Mouse (Mus musculus) hindbrain, embryonic 16.5 days (tissue): ENCODE measurements around the gene Anapc1. TPM values are rescaled to one million over a fixed set of nuclear protein-coding genes. Genes with fewer than 3 reads are reported as not detected.

Source experiments
- ATAC-seq: fragments of 200-750 bp; cut with Nextera tagmentation; 2 replicates; pipeline ENCODE4 v1.8.0; 2017; ENCODE audit warnings: moderate TSS enrichment, moderate library complexity
- H3K27ac ChIP-seq: fragments of 300-500 bp; sonication (generic); 2 replicates; pipeline ENCODE4 v1.5.1; 2014; ENCODE audit warnings: low read depth, mild to moderate bottlenecking, control low read depth, low read length, moderate library complexity
- H3K27me3 ChIP-seq: fragments of 300-500 bp; sonication (generic); replicated peaks from 2 replicates; pipeline ENCODE4 v1.6.1; 2014; ENCODE audit warnings: low read length; ENCODE audit not compliant: control insufficient read depth, insufficient read depth
- H3K36me3 ChIP-seq: fragments of 300-500 bp; sonication (generic); 2 replicates; pipeline ENCODE4 v1.6.1; 2014; ENCODE audit warnings: mild to moderate bottlenecking, low read length, moderate library complexity, mixed read lengths; ENCODE audit not compliant: control insufficient read depth, insufficient read depth
- H3K4me1 ChIP-seq: fragments of 300-500 bp; sonication (generic); 2 replicates; pipeline ENCODE4 v1.6.1; 2014; ENCODE audit warnings: low read depth, low read length; ENCODE audit not compliant: control insufficient read depth, insufficient read depth
- H3K4me2 ChIP-seq: fragments of 300-500 bp; sonication (generic); 2 replicates; pipeline ENCODE4 v1.6.1; 2014; ENCODE audit warnings: mild to moderate bottlenecking, low read length, control low read depth, moderate library complexity
- H3K4me3 ChIP-seq: fragments of 300-500 bp; sonication (generic); 2 replicates; pipeline ENCODE4 v1.5.1; 2014; ENCODE audit warnings: mild to moderate bottlenecking, low read length, control low read depth, moderate library complexity
- H3K9ac ChIP-seq: fragments of 300-500 bp; sonication (generic); 2 replicates; pipeline ENCODE4 v1.6.1; 2014; ENCODE audit warnings: low read depth, mild to moderate bottlenecking, control low read depth, low read length, moderate library complexity
- H3K9me3 ChIP-seq: fragments of 300-500 bp; sonication (generic); 2 replicates; pipeline ENCODE4 v1.6.1; 2014; ENCODE audit warnings: mild to moderate bottlenecking, low read length, moderate library complexity; ENCODE audit not compliant: control insufficient read depth
- WGBS: fragments of 180-500 bp; shearing (Covaris S2); extraction: QIAGEN DNeasy Blood & Tissue Kit; methylation state at CpG from one replicate; pipeline ENCODE4 v1.1.7; 2014; 5-methylcytosine and 5-hydroxymethylcytosine counted together
- polyA plus RNA-seq: library from polyadenylated mRNA; unstranded; fragments of >200 nt; fragmentation: Nextera tagmentation; extraction: Ambion mirVana; gene quantifications from 2 replicates; pipeline ENCODE4 v1.2.1, GENCODE M21; 2015

Anapc1 gene
- polyA plus RNA-seq, 1 experiment from 2014 or later, result 36.6 TPM

GRCm38 (mm10) chr2:128722106-128722710 lies 35.0 kb upstream of the Anapc1 start:
- H3K4me1 ChIP-seq, result no peaks in the 10 kb centered on the region
- H3K4me2 ChIP-seq, result no peak overlapping the region
- no peak overlapping the region for H3K27ac ChIP-seq
- H3K9ac ChIP-seq, result no peak overlapping the region
- no peaks in the 10 kb centered on the region for H3K36me3 ChIP-seq
- WGBS, result 90% methylated on average over 5 of the region's 5 CpGs
- no peak overlapping the region for H3K4me3 ChIP-seq
- H3K9me3 ChIP-seq, result no peaks in the 10 kb centered on the region
- no peaks in the 10 kb centered on the region for H3K27me3 ChIP-seq
- ATAC-seq, result no peak

GRCm38 (mm10) chr2:128719380-128719779 lies 32.2 kb upstream of the Anapc1 start:
- Histone ChIP-seq H3K9ac (no peak overlapping the region), H3K27me3 (no peaks in the 10 kb centered on the region), H3K9me3 (no peaks in the 10 kb centered on the region), H3K4me1 (no peaks in the 10 kb centered on the region; the same call in 1 of the 2 replicates), H3K36me3 (no peaks in the 10 kb centered on the region), H3K27ac (no peak overlapping the region), H3K4me3 (no peak overlapping the region), H3K4me2 (no peak overlapping the region)
- 90% methylated on average over 2 of the region's 2 CpGs for WGBS
- no peak for ATAC-seq

DNA sequence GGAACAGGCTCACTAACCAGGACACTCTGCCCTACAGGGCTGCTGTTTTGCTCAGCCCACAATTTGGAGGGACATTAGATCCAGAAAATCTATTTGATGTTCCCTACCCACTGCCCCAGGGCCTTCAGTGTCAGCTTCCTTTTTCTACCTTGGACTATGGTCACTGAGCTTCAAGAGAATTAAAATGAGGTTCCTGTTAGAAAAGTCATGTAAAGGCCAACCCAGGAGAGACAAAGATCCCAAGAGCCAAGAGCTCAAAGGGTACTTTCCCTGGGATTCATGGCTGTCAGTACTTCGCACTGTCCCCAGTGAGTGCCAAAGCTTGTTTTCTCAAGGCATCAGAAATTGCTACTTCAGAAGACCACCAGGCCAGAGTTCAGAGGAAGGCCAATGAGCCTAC lies 28.8 kb upstream of the Anapc1 start:
- Histone ChIP-seq H3K4me3 (no peak overlapping the region), H3K4me2 (no peak overlapping the region), H3K27me3 (no peaks in the 10 kb centered on the region), H3K27ac (no peak overlapping the region), H3K9ac (no peak overlapping the region), H3K36me3 (no peaks in the 10 kb centered on the region), H3K4me1 (peaks cover 4% of the 10 kb centered on the region; the same call in 1 of the 2 replicates), H3K9me3 (no peaks in the 10 kb centered on the region)
- no peak for ATAC-seq
- WGBS, result 100% methylated on average over 1 of the region's 1 CpGs

GRCm38 (mm10) chr2:128714724-128715241 lies 27.6 kb upstream of the Anapc1 start:
- Histone ChIP-seq H3K4me1 (peaks cover 4% of the 10 kb centered on the region; the same call in 1 of the 2 replicates), H3K9ac (no peak overlapping the region), H3K36me3 (no peaks in the 10 kb centered on the region), H3K4me2 (no peak overlapping the region), H3K27me3 (no peaks in the 10 kb centered on the region), H3K9me3 (no peaks in the 10 kb centered on the region), H3K27ac (no peak overlapping the region), H3K4me3 (no peak overlapping the region)
- WGBS, result 75% methylated on average over 7 of the region's 7 CpGs
- ATAC-seq, result no peak

GRCm38 (mm10) chr2:128713548-128714003 lies 26.4 kb upstream of the Anapc1 start:
- Histone ChIP-seq H3K9ac (no peak overlapping the region), H3K36me3 (no peaks in the 10 kb centered on the region), H3K9me3 (no peaks in the 10 kb centered on the region), H3K4me2 (no peak overlapping the region), H3K27me3 (no peaks in the 10 kb centered on the region), H3K27ac (peak overlapping the region; percentile 52; the same call in 1 of the 2 replicates), H3K4me3 (no peak overlapping the region), H3K4me1 (peaks cover 4% of the 10 kb centered on the region; the same call in 1 of the 2 replicates)
- WGBS, result 53% methylated on average over 5 of the region's 5 CpGs
- no peak for ATAC-seq

- Histone ChIP-seq H3K27ac (no peak overlapping the region), H3K4me1 (peaks cover 4% of the 10 kb centered on the region; the same call in 1 of the 2 replicates), H3K36me3 (no peaks in the 10 kb centered on the region), H3K4me2 (no peak overlapping the region), H3K9ac (no peak overlapping the region), H3K9me3 (no peaks in the 10 kb centered on the region), H3K27me3 (no peaks in the 10 kb centered on the region), H3K4me3 (no peak overlapping the region)
- 86% methylated on average over 6 of the region's 6 CpGs for WGBS
- ATAC-seq, result no peak
Observed at GRCm38 (mm10) chr2:128712940-128713339, 25.7 kb upstream of the Anapc1 start.

DNA sequence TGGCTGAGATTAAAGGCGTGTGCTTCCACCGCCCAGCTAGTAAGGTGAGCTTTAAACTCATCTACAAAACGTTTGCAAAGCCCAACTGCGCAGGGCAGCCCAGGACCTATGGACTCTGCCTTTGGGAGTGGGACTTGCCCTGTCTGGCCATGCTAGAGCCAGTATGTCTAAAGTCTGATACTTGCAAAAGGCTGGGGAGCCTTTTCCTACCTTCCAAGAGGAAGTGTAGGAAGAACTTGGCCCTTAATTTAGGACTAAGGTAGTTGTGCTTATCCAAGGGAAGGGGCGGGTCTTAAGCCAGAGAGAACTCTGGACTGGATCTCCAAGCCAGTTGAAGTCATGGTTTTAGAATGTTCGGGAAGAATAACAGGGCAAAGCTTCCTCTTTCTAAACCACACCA lies 23.4 kb upstream of the Anapc1 start:
- no peaks in the 10 kb centered on the region for H3K9me3 ChIP-seq
- H3K27me3 ChIP-seq, result no peaks in the 10 kb centered on the region
- no peak overlapping the region for H3K9ac ChIP-seq
- H3K4me3 ChIP-seq, result no peak overlapping the region
- no peak overlapping the region for H3K27ac ChIP-seq
- H3K36me3 ChIP-seq, result no peaks in the 10 kb centered on the region
- no peak overlapping the region for H3K4me2 ChIP-seq
- no peak for ATAC-seq
- peaks cover 4% of the 10 kb centered on the region; the same call in 1 of the 2 replicates for H3K4me1 ChIP-seq
- 80% methylated on average over 6 of the region's 6 CpGs for WGBS

DNA sequence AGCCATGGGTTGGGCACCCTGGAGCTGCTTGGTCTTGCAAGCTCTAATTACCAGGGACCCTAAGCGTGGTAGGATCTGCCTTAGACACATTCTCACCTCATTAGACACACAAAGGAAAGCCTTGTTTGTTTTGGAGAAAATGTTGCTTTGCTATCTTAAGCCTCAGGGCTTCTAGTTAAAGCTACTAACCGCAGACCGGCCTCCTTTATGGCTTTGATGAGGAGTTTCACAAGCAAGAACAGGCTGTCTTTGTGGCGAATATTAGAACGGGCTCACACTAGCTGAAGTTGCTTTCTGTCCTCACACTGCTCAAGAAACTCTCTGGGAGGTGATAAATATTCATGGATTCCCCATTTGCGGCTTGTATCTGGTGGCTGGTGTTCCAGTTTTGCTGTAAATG lies 22.1 kb upstream of the Anapc1 start:
- Histone ChIP-seq H3K9ac (no peak overlapping the region), H3K27ac (peak overlapping the region; percentile 9; the same call in 1 of the 2 replicates), H3K4me1 (peaks cover 3% of the 10 kb centered on the region; the same call in 1 of the 2 replicates), H3K36me3 (no peaks in the 10 kb centered on the region), H3K27me3 (no peaks in the 10 kb centered on the region), H3K4me2 (no peak overlapping the region), H3K9me3 (no peaks in the 10 kb centered on the region), H3K4me3 (no peak overlapping the region)
- 38% methylated on average over 6 of the region's 6 CpGs for WGBS
- no peak for ATAC-seq

DNA sequence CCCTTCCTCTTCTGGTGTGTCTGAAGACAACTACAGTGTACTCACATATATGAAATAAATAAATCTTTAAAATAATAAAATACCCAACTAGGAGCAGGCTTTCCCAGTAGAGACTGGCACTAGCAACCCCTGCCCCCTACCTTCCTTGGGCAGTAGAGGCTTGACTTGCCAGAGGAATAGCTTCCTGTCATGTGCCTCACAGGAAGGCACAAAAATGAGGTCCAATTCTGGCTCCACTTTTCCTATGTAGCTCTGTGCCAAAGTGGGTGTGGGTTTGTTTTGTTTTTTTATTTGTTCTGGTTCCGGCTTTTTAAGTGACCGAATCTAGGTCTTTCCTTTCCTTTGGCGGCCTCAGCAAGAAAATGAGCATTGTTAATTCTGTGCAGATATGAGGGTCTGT lies 17.3 kb upstream of the Anapc1 start:
- Histone ChIP-seq H3K4me1 (peaks cover 1% of the 10 kb centered on the region; the same call in 1 of the 2 replicates), H3K27ac (no peak overlapping the region), H3K9ac (no peak overlapping the region), H3K36me3 (no peaks in the 10 kb centered on the region), H3K9me3 (no peaks in the 10 kb centered on the region), H3K4me2 (no peak overlapping the region), H3K27me3 (no peaks in the 10 kb centered on the region; the same call in 1 of the 2 replicates), H3K4me3 (no peak overlapping the region)
- 85% methylated on average over 3 of the region's 3 CpGs for WGBS
- no peak for ATAC-seq
